Mouse (Mus musculus): ENCODE data around the gene Actr5.

DNA sequence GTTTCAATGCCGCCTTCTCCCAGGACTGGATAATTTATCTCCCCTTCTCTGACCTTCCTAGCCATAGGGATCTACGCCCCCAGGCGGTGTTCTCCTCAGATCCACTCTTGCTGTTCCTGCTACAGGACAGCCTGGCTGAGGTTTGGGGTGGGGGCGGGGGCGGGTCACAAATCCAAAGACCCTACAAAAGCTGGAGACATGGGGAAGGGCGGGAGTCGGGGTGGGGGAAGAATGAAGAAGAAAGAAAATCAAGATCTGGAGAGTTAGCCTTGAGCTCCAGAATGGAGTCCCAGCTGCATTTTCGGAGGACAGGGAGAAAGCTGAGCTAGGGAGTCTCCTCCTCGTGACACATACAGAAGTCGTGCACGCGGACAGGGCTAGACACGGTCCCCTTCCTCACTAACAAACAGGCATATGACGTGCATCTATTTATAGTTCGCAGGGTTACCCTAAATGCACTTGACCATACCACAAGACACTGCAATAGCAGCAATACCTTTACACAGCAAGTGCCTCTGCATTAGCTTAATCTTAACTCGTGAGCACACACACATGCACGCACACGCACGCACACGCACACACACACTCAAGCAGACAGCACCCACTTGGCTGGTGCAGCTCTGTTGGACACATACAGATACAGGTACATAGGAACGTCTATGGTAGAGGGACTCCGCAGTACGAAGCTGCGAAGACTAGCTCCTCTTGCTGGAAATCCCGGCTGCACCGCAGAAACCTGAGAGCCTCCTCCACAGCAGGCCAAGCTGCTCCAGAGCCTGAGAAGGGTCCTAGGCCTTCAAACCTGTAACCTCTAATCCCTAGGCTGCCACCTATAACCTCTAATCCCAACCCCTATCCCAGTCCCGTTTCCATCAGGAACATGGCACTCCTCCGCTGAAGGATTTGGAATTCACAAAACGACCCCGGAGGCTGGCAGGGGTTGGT, 12.7 kb upstream of the Actr5 start:
- TF ChIP-seq CTCF (IDR thresholded peaks at IDR 0.05; ENCODE audit: borderline replicate concordance, insufficient read depth, low read length) = no peak
- TF ChIP-seq POLR2A (IDR thresholded peaks at IDR 0.05; ENCODE audit: low read depth, low read length) = no peak
